Mouse (Mus musculus): ENCODE data around the gene Zfp423.

Gene Zfp423

DNA sequence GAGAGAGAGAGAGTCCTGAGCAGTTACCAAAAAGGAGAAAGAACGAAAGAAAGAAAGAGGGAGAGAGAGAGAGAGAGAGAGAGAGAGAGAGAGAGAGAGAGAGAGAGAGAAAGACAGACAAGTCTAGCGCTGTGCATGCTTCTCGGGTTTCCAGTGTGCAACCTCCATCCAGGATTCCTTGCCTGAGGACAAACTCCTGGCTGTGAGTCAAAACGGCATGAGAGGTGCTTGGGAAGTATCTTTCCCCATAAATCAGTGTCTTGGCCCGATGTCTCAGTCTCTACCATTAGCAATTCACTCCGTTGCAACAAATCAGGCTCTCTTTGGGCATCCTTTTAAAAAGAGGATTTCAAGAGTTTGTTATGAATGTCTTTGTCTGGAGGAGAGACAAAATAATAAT lies 36.9 kb downstream of the Zfp423 start:
- in situ Hi-C loops (cut with MboI; ENCODE audit: low pct_unique_long_range_greater_than_20kb in 1 of 2, low sequenced_read_pairs in 2 of 2, unreplicated experiment in 1 of 2): no loop called here

DNA sequence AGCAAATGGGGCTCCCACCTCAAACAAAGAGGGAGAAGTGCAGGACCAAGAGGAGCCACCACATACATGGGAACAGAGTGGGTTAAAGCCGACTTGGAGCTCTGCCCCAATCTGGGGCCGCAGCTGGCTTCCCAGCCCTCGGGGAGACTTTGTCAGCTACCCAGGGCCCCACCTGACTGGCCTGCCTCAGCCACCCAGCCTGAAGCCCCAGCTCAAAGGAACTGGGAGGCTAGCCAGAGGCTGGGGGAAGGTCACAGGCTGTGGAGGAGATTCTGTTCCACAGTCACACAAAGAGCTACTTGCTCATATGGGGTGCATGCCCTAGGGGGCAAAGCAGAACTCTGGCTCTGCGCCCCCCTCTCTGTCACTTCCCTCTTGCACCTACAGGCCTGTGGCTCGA lies 41.4 kb downstream of the Zfp423 start:
- in situ Hi-C loops (cut with MboI; ENCODE audit: low pct_unique_long_range_greater_than_20kb in 1 of 2, low sequenced_read_pairs in 2 of 2, unreplicated experiment in 1 of 2): no loop called here

DNA sequence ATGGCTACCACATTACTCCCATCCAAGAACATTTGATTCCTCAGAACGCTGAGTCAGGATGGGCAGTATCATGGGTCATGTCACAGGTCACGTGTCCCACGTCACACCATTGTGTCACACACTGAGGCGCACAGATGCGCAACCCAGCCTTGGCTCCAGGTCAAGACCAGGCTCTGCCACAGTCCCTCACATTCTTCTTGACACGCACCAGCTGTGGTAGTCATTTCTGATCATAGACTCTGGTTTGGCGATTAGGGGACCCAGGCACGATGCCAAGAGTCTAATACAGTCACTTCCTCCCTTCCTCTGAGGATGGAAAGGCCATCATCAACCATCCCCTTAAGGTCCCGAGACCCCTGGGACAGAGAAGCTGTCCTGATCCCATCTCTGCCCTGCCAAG lies 43.6 kb downstream of the Zfp423 start:
- in situ Hi-C loops (cut with MboI; ENCODE audit: low pct_unique_long_range_greater_than_20kb in 1 of 2, low sequenced_read_pairs in 2 of 2, unreplicated experiment in 1 of 2): no loop called here

- in situ Hi-C loops (cut with MboI; ENCODE audit: low pct_unique_long_range_greater_than_20kb in 1 of 2, low sequenced_read_pairs in 2 of 2, unreplicated experiment in 1 of 2): no loop called here
Observed at GRCm38 (mm10) chr8:87914247-87914967, 45.0 kb downstream of the Zfp423 start.

GRCm38 (mm10) chr8:87908940-87909339 lies 50.5 kb downstream of the Zfp423 start:
- in situ Hi-C loops (cut with MboI; ENCODE audit: low pct_unique_long_range_greater_than_20kb in 1 of 2, low sequenced_read_pairs in 2 of 2, unreplicated experiment in 1 of 2): no loop called here

GRCm38 (mm10) chr8:87905404-87905803 lies 54.0 kb downstream of the Zfp423 start:
- in situ Hi-C loops (cut with MboI; ENCODE audit: low pct_unique_long_range_greater_than_20kb in 1 of 2, low sequenced_read_pairs in 2 of 2, unreplicated experiment in 1 of 2): no loop called here

- in situ Hi-C loops (cut with MboI; ENCODE audit: low pct_unique_long_range_greater_than_20kb in 1 of 2, low sequenced_read_pairs in 2 of 2, unreplicated experiment in 1 of 2): no loop called here
Observed at GRCm38 (mm10) chr8:87904108-87904507, 55.3 kb downstream of the Zfp423 start.

DNA sequence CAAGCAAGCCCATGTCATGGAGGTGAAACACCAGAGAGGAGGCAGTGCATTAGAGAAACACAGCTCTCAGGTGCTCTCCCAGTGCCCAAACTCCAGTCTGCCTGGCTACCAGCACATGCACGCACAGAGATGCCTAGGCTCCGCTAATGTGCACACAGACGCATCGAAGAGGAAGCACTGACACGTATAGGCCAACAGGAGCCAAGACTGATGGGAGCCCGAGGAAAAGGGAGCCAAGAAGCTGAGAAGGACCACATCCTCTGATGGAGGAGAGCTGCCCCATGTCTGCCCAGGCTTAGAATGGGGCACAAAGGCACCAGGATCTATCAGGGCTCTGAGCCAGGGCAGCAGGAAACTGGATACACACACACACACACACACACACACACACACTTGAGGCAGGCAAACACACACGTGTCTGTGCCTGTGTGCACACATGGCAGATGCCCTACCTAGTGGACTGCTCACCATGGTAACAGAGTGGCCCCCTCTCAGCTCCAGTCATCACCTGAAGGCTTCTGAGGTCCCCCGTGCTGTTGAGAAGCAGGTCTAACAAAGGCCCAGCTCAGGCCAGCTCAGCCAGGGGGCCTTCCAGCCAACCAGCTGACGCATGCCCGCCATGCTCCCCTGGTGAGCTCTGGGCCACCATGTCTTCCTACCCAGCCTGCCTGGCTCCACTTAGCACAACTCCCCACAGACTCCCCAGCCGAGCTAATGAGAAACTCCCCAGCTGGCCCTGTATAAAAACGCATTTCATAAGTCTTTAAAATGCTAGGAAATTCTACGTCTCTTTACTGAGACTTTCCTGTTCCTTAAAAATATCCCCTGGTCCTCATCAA lies 64.0 kb downstream of the Zfp423 start:
- in situ Hi-C loops (cut with MboI; ENCODE audit: low pct_unique_long_range_greater_than_20kb in 1 of 2, low sequenced_read_pairs in 2 of 2, unreplicated experiment in 1 of 2): no loop called here

DNA sequence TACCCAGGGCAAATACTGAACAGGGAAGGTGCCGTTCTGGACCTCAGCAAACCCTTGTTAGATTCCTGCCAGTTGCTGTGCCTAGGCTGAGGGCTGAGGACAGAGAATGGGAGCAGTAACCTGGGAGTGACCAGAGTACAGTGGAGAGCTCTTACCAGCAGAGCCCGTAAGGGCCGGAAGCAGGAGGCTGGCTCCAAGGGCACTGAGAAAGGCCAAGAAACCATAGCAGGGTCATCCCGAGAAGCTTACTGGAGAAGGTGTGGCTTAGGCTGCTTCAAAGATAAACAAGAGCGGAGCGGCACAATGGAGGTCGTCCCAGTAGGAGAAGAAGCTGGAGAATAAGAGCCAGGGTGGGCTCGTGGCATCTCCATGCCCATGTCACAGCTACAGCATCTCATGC lies 65.1 kb downstream of the Zfp423 start:
- in situ Hi-C loops (cut with MboI; ENCODE audit: low pct_unique_long_range_greater_than_20kb in 1 of 2, low sequenced_read_pairs in 2 of 2, unreplicated experiment in 1 of 2): no loop called here

DNA sequence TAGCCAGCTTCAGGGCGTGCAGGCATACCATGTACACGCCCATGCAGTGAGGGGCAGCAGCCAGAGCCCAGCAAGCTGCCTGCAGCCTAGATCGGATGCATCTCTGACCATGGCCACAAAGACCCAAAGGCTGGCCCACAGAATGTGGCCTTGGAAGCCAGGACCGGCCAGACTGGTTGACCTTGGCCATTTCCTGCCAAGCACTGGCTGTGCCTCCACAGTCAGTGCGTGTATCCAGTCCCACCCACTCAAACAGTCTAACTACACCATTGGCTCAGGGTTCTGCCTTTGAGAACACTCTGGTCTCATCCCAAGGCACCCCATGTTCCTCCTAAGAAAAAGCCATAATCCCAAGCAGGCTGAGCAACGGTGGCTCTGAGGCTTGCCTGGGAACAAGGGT lies 65.8 kb downstream of the Zfp423 start:
- in situ Hi-C loops (cut with MboI; ENCODE audit: low pct_unique_long_range_greater_than_20kb in 1 of 2, low sequenced_read_pairs in 2 of 2, unreplicated experiment in 1 of 2): no loop called here

GRCm38 (mm10) chr8:87892891-87893290 lies 66.5 kb downstream of the Zfp423 start:
- in situ Hi-C loops (cut with MboI; ENCODE audit: low pct_unique_long_range_greater_than_20kb in 1 of 2, low sequenced_read_pairs in 2 of 2, unreplicated experiment in 1 of 2): no loop called here

GRCm38 (mm10) chr8:87891884-87892283 lies 67.5 kb downstream of the Zfp423 start:
- in situ Hi-C loops (cut with MboI; ENCODE audit: low pct_unique_long_range_greater_than_20kb in 1 of 2, low sequenced_read_pairs in 2 of 2, unreplicated experiment in 1 of 2): no loop called here

GRCm38 (mm10) chr8:87887956-87888355 lies 71.4 kb downstream of the Zfp423 start:
- in situ Hi-C loops (cut with MboI; ENCODE audit: low pct_unique_long_range_greater_than_20kb in 1 of 2, low sequenced_read_pairs in 2 of 2, unreplicated experiment in 1 of 2): no loop called here

GRCm38 (mm10) chr8:87881088-87881487 lies 78.3 kb downstream of the Zfp423 start:
- in situ Hi-C loops (cut with MboI; ENCODE audit: low pct_unique_long_range_greater_than_20kb in 1 of 2, low sequenced_read_pairs in 2 of 2, unreplicated experiment in 1 of 2): no loop called here

DNA sequence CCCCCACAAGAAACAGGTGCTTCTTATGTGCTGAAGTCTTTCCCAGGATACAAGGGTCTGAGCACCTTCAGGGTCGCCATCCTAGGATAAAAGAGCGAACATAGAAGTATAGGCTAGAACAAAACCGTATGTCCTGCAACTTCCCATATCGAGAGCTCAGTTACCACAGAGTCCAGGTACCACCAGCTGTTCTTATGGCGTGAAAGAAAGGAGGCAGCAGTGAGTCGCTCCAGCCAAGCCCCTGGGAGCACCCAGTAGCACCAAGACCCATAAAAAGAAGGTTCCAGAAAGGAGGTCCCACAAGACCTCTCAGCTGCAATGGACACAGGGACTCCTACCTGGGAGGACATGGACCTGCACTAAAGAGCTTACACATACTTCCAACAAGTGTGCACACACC lies 83.5 kb downstream of the Zfp423 start:
- in situ Hi-C loops (cut with MboI; ENCODE audit: low pct_unique_long_range_greater_than_20kb in 1 of 2, low sequenced_read_pairs in 2 of 2, unreplicated experiment in 1 of 2): no loop called here

DNA sequence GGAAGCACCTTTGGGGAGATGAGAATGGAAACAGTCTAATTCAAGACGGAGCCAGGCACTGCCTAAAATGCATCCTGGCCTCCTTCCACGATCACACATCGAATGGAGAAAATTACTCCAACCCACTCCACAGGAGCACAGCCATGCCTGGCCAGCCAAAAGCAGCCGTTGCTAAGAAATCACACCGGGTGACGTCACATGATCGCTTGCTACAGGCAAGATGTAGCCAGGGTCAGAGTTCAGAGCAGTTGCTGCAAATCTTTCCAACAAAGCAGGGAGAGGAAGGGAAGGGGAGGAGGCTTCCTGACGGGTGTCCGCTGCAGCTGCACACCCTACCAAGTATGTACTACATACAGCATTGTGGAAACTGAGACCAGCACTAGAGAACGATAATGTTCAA lies 83.9 kb downstream of the Zfp423 start:
- in situ Hi-C loops (cut with MboI; ENCODE audit: low pct_unique_long_range_greater_than_20kb in 1 of 2, low sequenced_read_pairs in 2 of 2, unreplicated experiment in 1 of 2): no loop called here

GRCm38 (mm10) chr8:87872987-87873550 lies 86.3 kb downstream of the Zfp423 start:
- in situ Hi-C loops (cut with MboI; ENCODE audit: low pct_unique_long_range_greater_than_20kb in 1 of 2, low sequenced_read_pairs in 2 of 2, unreplicated experiment in 1 of 2): no loop called here

- in situ Hi-C loops (cut with MboI; ENCODE audit: low pct_unique_long_range_greater_than_20kb in 1 of 2, low sequenced_read_pairs in 2 of 2, unreplicated experiment in 1 of 2): no loop called here
Observed at GRCm38 (mm10) chr8:87872356-87872930, 87.0 kb downstream of the Zfp423 start.

DNA sequence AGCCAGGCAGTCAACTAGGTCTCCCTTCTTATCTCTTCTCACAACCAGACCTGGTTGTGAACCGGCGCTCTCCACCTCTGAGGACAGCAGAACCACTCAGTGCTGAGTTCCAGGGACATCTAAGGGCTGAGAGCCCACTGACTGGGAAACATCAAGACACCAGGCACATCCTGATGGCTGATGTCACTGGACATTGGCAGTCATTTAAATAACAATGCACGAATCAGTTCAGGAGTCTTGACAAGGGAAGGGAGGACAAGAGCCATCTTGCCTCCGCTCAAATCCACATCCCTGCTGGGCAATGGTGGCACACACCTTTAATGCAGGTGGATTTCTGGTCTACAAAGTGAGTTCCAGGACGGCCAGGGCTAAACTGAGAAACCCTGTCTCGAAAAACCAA lies 92.8 kb downstream of the Zfp423 start:
- in situ Hi-C loops (cut with MboI; ENCODE audit: low pct_unique_long_range_greater_than_20kb in 1 of 2, low sequenced_read_pairs in 2 of 2, unreplicated experiment in 1 of 2): no loop called here

All from mouse embryonic stem cell (cell line).